Mouse (Mus musculus) embryonic fibroblast, embryonic 13.5 days (primary cell): ENCODE results near the gene Jun.

Source experiments
- CTCF ChIP-seq: IDR thresholded peaks from 2 replicates; pipeline ENCODE4 v1.5.1; 2011; ENCODE audit warnings: mild to moderate bottlenecking, control low read depth, low read length, moderate library complexity, borderline replicate concordance; ENCODE audit not compliant: insufficient read depth
- POLR2A ChIP-seq: IDR thresholded peaks from 2 replicates; pipeline ENCODE4 v1.6.1; 2011; ENCODE audit warnings: low read depth, mild to moderate bottlenecking, control low read depth, low read length, moderate library complexity

- no peak for TF ChIP-seq POLR2A
- no peak for TF ChIP-seq CTCF
Measured at GRCm38 (mm10) chr4:95075591-95076002, 23.6 kb upstream of the Jun start.
